Mouse (Mus musculus): ENCODE measurements around the gene Nudt8. TPM values are rescaled to one million over a fixed set of nuclear protein-coding genes. Genes with fewer than 3 reads are reported as not detected.
A peak's percentile ranks its signal among the peaks of the same experiment; 100 is the strongest.
"Not testable (repeated sequence)": the region's sequence is repeated elsewhere in the genome, so short reads cannot be mapped to it uniquely, and the experiment has no call there.

Nudt8 gene
- polyA plus RNA-seq, 1 experiment = 49.5 TPM

DNA sequence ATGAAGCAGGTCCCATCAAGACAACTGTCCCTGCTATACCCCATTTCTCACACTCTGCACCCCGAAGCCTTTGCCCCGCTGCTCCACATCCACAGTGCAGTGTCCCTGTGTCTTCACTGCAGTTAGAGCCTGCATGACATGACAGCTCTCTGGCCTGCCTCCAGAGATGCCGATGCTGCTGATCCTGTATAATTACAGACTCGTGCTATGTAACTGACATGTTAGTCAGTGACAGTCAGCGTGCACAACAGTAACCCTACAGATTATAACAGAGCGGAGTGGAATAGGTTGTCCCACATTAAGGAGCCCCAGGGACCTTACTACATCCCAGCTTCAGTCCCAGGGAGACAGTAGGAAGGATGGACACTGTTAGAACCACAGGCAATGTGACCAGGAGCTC lies 25.8 kb upstream of the Nudt8 start:
- not testable (repeated sequence) for H3K4me1 ChIP-seq (ENCODE audit: control insufficient read depth, insufficient read depth, insufficient read length, low read length); H3K4me3 ChIP-seq (ENCODE audit: insufficient read depth, low read depth, low read length); H3K27ac ChIP-seq (replicated peaks; ENCODE audit: low read depth, low read length)

DNA sequence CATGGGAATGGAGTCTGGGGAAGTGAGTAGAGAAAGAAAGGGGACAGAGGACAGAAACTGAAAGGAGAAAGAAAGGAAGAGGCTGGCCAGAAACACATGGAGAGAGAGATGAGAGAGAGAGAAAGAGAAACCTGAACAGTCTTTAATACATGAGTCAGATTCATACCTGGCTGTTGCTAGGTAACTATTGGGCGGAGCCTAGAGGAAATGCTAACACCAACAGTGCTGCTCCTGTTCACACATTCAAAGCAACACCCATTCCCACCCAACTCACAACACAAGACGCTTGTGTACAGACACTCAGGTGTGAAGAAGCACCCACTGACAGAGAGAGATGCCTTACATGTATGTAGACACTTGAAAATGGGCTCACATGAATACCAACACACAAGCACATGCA lies 24.5 kb upstream of the Nudt8 start:
- Histone ChIP-seq H3K4me1 (ENCODE audit: control insufficient read depth, insufficient read depth, insufficient read length, low read length) (0 out of 2 replicates have a peak, but pooled peaks cover 2% of the 10 kb centered on the region), H3K27ac (replicated peaks; ENCODE audit: low read depth, low read length) (no peak overlapping the region), H3K4me3 (ENCODE audit: insufficient read depth, low read depth, low read length) (no peak overlapping the region)

DNA sequence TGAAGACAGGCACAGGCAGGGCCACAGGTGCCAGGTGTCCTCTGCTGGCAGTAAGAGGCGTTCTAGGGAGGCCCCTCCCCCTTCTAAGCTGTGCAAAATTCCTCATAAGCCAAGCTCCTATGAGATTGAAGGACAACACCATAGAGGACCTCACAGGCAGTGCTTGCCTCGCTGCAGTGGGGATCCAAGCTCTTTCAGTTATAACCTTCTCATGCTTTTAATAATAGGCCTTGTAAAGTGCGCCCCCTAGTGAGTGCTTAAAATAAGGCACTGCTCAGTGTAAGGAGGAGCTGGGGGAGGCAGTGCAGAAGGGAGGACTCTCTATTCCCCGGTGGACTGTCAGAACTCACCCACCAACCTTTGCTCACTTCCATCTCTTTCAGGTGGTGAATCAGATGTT lies 20.1 kb upstream of the Nudt8 start:
- Histone ChIP-seq H3K4me3 (ENCODE audit: insufficient read depth, low read depth, low read length) (no peak overlapping the region), H3K4me1 (ENCODE audit: control insufficient read depth, insufficient read depth, insufficient read length, low read length) (peaks cover 4% of the 10 kb centered on the region; the same call in 1 of the 2 replicates), H3K27ac (replicated peaks; ENCODE audit: low read depth, low read length) (no peak overlapping the region)

DNA sequence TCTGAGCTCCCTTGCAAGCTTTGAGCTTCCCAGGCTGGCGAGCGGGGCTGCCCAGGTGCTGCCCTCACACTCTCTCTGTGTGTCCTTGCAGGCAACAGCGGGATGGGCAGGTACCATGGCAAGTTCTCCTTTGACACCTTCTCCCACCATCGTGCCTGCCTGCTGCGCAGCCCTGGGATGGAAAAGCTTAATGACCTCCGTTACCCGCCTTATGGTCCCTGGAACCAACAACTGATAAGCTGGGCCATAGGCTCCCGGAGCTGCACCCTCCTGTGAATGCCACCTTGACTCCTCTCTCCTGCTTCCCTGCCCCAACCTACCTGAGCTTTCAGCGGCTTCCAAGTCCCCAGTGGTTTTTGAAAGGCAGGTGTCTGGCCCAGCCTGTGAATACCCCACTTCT lies 19.5 kb upstream of the Nudt8 start:
- H3K27ac ChIP-seq (replicated peaks; ENCODE audit: low read depth, low read length) = no peak overlapping the region
- peaks cover 10% of the 10 kb centered on the region; the same call in 1 of the 2 replicates for H3K4me1 ChIP-seq (ENCODE audit: control insufficient read depth, insufficient read depth, insufficient read length, low read length)
- H3K4me3 ChIP-seq (ENCODE audit: insufficient read depth, low read depth, low read length) = no peak overlapping the region

DNA sequence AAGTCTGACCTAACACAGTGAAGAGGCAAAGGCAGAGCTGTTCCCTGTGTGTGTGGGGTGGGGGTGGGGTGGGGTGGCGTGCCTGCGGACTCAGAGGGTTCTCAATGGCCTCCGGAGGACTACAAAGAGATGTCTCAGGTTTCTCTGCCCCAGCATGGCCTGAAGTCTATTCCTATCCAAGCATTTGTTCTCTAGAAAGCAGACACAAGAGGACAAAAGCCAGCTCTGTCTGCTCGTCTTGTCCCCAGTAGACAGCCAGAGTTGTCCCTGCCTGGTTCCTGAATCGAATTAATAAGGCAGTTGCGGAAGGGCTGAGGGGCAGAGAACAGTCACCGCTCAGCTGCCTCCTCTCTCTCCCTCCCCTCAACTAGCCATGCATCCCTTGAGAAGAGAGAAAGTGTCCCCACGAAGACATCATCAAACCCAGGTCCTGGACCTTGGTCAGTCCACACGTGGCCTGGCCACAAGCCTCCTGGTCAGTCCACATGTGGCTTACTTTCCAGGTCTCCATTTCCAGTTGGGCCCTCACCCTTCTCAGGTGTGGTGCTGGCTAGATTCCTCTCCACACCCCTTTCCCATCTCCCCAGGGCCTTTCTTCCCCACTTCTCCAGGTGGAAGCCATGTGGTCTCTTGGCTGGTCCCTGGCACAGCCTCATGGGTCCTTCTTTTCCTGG lies 16.7 kb upstream of the Nudt8 start:
- Histone ChIP-seq H3K4me3 (ENCODE audit: insufficient read depth, low read depth, low read length) (no peak overlapping the region), H3K27ac (replicated peaks; ENCODE audit: low read depth, low read length) (no peak overlapping the region), H3K4me1 (ENCODE audit: control insufficient read depth, insufficient read depth, insufficient read length, low read length) (peaks cover 20% of the 10 kb centered on the region)

DNA sequence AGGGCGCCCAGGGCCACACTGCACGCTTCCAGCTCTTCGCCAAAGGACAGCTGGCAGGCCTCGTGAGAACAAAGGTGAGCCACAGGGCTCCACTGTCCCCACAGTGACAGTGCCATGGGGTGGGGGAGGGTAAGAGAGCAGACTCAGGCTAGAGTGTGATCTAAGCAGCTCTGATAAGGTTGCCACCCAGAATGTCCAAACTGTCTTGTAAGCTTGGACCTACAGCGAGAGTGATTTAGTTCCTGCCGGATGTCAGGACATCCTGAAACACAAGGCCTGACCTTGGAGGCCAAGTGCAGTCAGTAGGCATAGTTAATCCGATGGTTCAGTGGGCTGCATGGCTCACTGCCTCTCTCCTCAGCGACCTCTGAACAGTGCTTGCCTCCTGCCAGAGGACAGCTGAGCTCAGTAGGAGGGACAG lies 15.1 kb upstream of the Nudt8 start:
- Histone ChIP-seq H3K4me3 (ENCODE audit: insufficient read depth, low read depth, low read length) (no peak overlapping the region), H3K4me1 (ENCODE audit: control insufficient read depth, insufficient read depth, insufficient read length, low read length) (peaks cover 20% of the 10 kb centered on the region), H3K27ac (replicated peaks; ENCODE audit: low read depth, low read length) (peak overlapping the region; percentile 32)

DNA sequence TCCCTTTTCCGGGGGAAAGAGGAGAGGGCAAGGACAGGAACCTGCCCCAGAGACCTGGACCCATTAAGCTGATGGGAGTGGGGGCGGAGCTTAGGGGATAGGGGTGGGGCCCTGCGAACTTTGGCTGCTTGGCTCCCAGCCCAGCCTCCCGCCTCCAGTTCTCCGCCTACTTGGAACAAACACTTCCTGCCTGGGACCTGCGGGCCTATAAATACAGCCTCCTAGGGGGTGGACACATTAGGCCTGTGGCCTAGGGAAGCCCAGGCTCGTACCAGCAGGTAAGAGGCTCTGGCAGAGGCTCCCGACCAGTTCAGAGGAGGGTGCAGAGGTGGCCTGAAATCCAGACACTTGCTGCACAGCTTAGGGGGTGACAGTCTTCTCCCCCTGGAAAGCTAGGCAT lies 14.0 kb upstream of the Nudt8 start, which contains the start of gene Acy3:
Gene Acy3, plus strand, starts transcription at position 237 of the 400 bp plus-strand sequence.
- H3K4me1 ChIP-seq (ENCODE audit: control insufficient read depth, insufficient read depth, insufficient read length, low read length) = peaks cover 20% of the 10 kb centered on the region
- peak within 1 kb of the TSS; percentile 83 for H3K27ac ChIP-seq (replicated peaks; ENCODE audit: low read depth, low read length)
- H3K4me3 ChIP-seq (ENCODE audit: insufficient read depth, low read depth, low read length) = peak within 1 kb of the TSS; percentile 45

DNA sequence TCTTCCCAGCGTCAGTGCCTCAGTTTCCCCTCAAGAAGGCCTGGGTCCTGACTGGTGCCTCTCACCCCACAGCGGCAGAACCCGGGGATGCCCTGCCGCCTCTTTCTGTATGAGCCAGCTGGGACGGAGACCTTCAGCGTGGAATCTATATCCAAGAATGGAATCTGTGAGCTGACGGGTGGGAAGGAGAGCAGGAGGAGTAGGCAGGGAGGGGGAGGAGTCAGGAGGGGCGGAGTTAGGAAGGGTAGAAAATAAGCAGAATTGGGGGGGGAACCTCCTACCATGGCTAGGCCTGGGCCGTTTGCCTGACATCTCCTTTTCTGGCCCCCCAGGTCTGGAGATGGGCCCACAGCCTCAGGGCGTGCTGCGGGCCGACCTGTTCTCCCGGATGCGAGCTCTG lies 12.3 kb upstream of the Nudt8 start:
- Histone ChIP-seq H3K27ac (replicated peaks; ENCODE audit: low read depth, low read length) (no peak overlapping the region), H3K4me1 (ENCODE audit: control insufficient read depth, insufficient read depth, insufficient read length, low read length) (peaks cover 20% of the 10 kb centered on the region), H3K4me3 (ENCODE audit: insufficient read depth, low read depth, low read length) (no peak overlapping the region)

- Histone ChIP-seq H3K27ac (replicated peaks; ENCODE audit: low read depth, low read length) (no peak overlapping the region), H3K4me1 (ENCODE audit: control insufficient read depth, insufficient read depth, insufficient read length, low read length) (peaks cover 20% of the 10 kb centered on the region), H3K4me3 (ENCODE audit: insufficient read depth, low read depth, low read length) (no peak overlapping the region)
Observed at GRCm38 (mm10) chr19:3988750-3989149, 11.6 kb upstream of the Nudt8 start.

DNA sequence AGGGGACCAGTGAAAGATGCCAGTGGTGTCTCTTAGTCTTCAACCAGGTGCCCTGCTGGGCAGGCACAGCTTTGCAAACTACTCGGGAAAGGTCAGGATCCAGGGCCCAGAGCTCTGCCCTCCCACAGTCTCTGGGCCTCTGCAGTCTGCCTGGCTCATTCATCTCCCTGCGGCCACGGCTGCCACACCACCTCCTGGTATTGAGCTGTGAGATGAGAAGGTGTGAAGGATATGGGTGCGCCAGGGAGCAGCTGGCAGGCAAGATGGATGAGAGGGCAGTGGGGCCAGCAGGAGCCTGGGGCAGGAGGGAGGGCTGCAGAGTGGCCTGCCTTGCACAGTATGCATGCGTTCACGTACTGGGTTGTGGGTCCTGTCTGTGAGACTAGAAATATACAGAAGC lies 9.6 kb upstream of the Nudt8 start:
- Histone ChIP-seq H3K27ac (replicated peaks; ENCODE audit: low read depth, low read length) (no peak overlapping the region), H3K4me1 (ENCODE audit: control insufficient read depth, insufficient read depth, insufficient read length, low read length) (peaks cover 12% of the 10 kb centered on the region), H3K4me3 (ENCODE audit: insufficient read depth, low read depth, low read length) (no peak overlapping the region)

GRCm38 (mm10) chr19:3991562-3991961 lies 8.8 kb upstream of the Nudt8 start:
- Histone ChIP-seq H3K4me3 (ENCODE audit: insufficient read depth, low read depth, low read length) (no peak overlapping the region), H3K27ac (replicated peaks; ENCODE audit: low read depth, low read length) (no peak overlapping the region), H3K4me1 (ENCODE audit: control insufficient read depth, insufficient read depth, insufficient read length, low read length) (peaks cover 8% of the 10 kb centered on the region)

GRCm38 (mm10) chr19:3991966-3992365 lies 8.4 kb upstream of the Nudt8 start:
- H3K27ac ChIP-seq (replicated peaks; ENCODE audit: low read depth, low read length) = no peak overlapping the region
- peaks cover 4% of the 10 kb centered on the region for H3K4me1 ChIP-seq (ENCODE audit: control insufficient read depth, insufficient read depth, insufficient read length, low read length)

DNA sequence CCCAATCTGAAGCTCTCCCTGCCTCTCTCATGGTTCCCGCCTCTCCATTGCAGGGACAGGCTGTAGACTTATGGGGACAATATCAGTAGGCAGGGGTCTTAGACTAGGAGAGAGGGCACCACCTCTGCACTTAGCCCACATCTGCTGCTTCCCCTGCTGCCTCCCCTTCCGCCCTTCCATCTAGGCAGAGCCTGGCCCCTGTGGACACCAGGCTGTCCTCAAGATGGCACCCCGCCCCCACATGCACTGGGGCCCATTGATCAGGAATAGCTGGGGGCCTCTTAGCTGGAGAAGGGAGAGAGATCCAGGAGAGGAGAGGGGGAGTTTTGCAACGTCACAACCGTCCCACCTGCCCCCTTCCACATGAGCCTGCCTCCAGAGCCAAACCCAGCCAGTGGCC lies 8.0 kb upstream of the Nudt8 start, which contains the start of gene Tbx10:
Gene Tbx10, plus strand, starts transcription at position 337 of the 400 bp plus-strand sequence.
- H3K4me3 ChIP-seq (ENCODE audit: insufficient read depth, low read depth, low read length) = no peak within 1 kb of the TSS
- H3K4me1 ChIP-seq (ENCODE audit: control insufficient read depth, insufficient read depth, insufficient read length, low read length) = no peaks in the 10 kb centered on the region
- H3K27ac ChIP-seq (replicated peaks; ENCODE audit: low read depth, low read length) = no peak within 1 kb of the TSS

More at GRCm38 (mm10) chr19:3991966-3992365, 8.4 kb upstream of the Nudt8 start:
- no peak overlapping the region for H3K4me3 ChIP-seq (ENCODE audit: insufficient read depth, low read depth, low read length)

- no peak overlapping the region for H3K27ac ChIP-seq (replicated peaks; ENCODE audit: low read depth, low read length)
Observed at GRCm38 (mm10) chr19:3994932-3995331, 5.4 kb upstream of the Nudt8 start.

GRCm38 (mm10) chr19:3995505-3995904 lies 4.9 kb upstream of the Nudt8 start:
- Histone ChIP-seq H3K4me3 (ENCODE audit: insufficient read depth, low read depth, low read length) (no peak overlapping the region), H3K4me1 (ENCODE audit: control insufficient read depth, insufficient read depth, insufficient read length, low read length) (no peaks in the 10 kb centered on the region), H3K27ac (replicated peaks; ENCODE audit: low read depth, low read length) (no peak overlapping the region)

More at GRCm38 (mm10) chr19:3994932-3995331, 5.4 kb upstream of the Nudt8 start:
- no peaks in the 10 kb centered on the region for H3K4me1 ChIP-seq (ENCODE audit: control insufficient read depth, insufficient read depth, insufficient read length, low read length)
- H3K4me3 ChIP-seq (ENCODE audit: insufficient read depth, low read depth, low read length) = no peak overlapping the region

DNA sequence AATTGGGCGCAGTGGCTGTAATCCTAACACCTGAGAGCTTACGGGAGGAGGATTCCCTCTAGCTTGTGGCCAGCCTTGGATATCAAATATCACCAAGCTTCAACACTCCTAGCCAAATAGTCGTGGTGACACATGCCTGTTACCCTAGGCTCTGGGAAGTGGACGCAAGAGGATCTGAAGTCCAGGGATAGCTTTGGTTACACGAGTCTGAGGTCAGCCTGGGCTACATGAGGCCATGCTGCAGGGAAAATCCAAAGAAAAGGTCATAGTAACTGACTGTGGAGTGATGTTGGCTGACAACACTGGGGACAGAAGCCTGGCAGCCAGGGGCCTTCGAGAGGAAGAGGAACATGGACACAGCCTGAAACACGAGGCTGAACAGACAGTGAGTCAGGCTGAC lies 4.3 kb upstream of the Nudt8 start:
- no peak overlapping the region for H3K4me3 ChIP-seq (ENCODE audit: insufficient read depth, low read depth, low read length)
- H3K4me1 ChIP-seq (ENCODE audit: control insufficient read depth, insufficient read depth, insufficient read length, low read length) = peaks cover 3% of the 10 kb centered on the region
- no peak overlapping the region for H3K27ac ChIP-seq (replicated peaks; ENCODE audit: low read depth, low read length)

All from brown adipose tissue, adult 24 weeks (tissue).